Mouse (Mus musculus) cerebellum, postnatal 14 days (tissue): Measurements from ENCODE around the gene Sec63.
A peak's percentile ranks its signal among the peaks of the same experiment; 100 is the strongest.

ENCODE experiments used
- DNase-seq, 2 experiments: peaks; one replicate each; pipeline ENCODE4 v3.0.0; 2021; ENCODE audit warnings: mixed read lengths in 2 of 2

Sec63 gene

DNA sequence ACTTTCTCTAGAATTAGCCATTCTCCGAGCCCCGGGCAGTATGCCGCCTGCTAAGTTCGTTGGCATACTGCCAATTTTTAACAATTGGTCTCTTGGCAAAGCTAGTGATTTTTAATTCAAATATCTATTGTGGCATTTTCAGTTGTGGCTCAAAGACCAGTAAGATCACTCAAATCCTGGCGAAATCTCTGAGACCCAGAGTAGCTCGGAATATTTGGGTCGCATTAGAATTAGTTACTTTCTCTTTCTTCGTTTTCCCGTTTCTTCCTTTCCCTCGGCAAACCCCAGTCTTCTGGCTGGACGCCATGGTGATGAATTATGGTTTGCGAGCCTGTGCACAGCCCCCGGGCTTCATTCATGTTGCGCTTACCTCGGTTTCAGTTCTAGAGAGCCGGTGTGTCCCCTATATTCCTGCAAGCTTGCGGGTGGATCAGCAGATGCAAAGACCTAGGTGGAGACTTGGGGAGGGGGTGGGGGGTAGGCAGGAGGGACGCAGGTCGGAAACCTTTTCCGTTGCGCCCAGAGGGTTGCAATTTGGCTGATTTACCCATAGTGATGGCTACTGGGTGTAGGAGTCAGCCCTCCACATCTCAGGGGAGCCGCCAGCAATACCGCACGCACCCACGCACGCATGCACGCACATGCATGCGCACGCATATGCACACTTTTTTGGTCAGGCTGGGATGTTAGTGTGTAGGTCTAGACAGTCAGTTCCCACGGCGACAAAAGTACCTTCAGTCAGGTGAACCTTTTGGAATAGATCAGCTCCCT, 102.5 kb downstream of the Sec63 start:
- DNase-seq = peak; percentile 67 to 75

DNA sequence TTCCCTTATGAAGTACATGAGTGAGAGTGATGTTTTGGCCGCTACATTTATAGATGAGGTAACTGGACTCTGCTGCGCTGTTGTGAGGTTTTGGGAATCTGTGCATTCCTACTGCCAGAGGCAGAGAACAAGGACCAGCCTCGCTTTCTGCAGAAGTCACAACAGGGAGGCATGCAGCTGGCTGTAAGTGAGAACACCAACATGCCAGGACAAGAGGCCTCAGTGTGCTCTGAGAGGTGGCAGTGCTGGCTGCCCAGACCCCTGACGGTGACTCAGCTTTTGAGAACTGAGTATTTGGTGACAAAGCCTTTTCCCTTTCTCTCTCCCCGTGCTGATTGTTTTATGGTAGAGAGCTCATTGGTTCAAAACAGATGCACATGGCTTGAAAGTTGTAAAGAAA, 103.4 kb downstream of the Sec63 start:
- no peak for DNase-seq

- no peak for DNase-seq
Measured at GRCm38 (mm10) chr10:42868416-42868815, 107.1 kb downstream of the Sec63 start.

DNA sequence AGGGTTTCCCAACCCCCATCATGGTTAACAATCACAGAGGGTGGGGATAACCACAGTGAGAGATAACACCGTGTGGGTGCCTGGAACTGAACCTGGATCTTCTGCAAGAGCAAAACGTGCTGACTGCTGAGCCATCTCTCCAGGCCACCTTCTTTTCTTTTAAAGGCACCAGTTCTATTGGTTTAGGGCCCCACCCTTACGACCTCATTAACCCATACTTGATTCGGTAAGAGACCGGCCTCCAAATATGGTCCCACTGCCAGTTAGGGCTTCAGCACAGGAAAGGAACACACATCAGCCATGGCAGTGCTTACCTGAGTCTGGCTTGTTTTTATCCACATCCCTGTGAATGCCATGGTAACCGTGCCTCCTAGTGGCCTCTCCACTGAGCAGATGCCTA, 108.2 kb downstream of the Sec63 start:
- DNase-seq = no peak

- DNase-seq = peak; percentile 49 to 69
Measured at GRCm38 (mm10) chr10:42872269-42873010, 111.1 kb downstream of the Sec63 start.

- peak in 1 of 2 experiments; percentile 27 for DNase-seq
Measured at GRCm38 (mm10) chr10:42873077-42873595, 111.8 kb downstream of the Sec63 start.

DNA sequence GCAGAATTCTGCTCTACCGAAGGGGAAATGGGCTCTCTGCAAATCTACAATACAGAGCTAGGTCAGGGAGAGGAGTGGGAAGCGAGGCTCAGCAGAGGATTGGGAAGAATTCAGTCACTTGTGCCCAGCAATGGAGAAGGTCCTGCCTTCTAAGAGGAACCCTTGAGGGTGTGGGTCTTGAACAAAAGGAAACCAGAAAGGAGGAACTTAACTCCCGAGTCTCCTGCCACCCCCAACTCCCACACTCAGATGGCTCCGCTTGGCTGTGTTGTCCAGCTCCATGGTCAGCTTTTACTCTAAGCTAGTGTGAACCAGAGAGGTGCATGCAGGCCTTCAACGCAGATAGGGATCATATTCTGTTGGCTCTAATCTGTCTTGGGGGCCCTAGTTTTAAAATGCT, 114.9 kb downstream of the Sec63 start:
- no peak for DNase-seq

DNA sequence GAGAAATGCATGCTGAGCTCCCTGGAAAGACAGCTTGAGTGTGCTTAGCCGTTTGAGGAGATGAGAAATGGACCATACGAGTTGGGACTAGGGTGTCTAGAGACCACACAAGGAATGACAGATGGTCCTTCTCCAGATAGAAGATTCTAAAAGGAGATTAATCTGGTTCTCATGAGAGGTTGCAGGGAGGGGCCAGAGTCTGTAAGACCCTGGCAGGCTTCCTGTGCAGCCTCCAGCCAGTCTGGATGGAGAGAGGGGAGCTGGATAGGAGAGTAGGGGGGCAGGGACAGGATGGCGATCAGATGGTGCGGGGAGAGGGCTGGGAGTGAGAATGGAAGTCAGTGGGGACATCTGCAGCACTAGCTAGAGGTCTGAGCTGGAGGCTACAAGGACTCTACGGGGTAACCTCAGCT, 118.0 kb downstream of the Sec63 start:
- DNase-seq = no peak

- DNase-seq = no peak
Measured at GRCm38 (mm10) chr10:42879682-42880081, 118.4 kb downstream of the Sec63 start.
